ENCODE assay signal across 9 mouse cellular contexts in genomic region chr6:127404070-127404810, GRCm38 (mm10). TPM values are rescaled to one million over a fixed set of nuclear protein-coding genes. Genes with fewer than 3 reads are reported as not detected.
DNase-seq lines count a peak whose midpoint lies in the region; ATAC-seq and TF ChIP-seq lines count a peak whose summit lies in the region.
"Had no signal": no experiment of that assay in that cellular context is flagged by ENCODE, and none has a peak within 500 bp of the region (broad histone marks: within the 10 kb centered on the region; RNA-seq: fewer than 3 reads in every experiment).

No protein-coding gene starts in this region.

- no peaks in the 10 kb centered on the region for H3K9me3 ChIP-seq in kidney, postnatal 0 days (replicated peaks; ENCODE audit: low read length)
- no peaks in the 10 kb centered on the region for H3K9me3 ChIP-seq in stomach, postnatal 0 days (ENCODE audit: control insufficient read depth, low read length)

- H3K4me2 ChIP-seq in kidney, postnatal 0 days (ENCODE audit: low read length) = no peak overlapping the region
- H3K4me2 ChIP-seq in stomach, postnatal 0 days (replicated peaks; ENCODE audit: low read depth) = no peak overlapping the region

- H3K9ac ChIP-seq in kidney, postnatal 0 days (ENCODE audit: low read depth, low read length) = no peak overlapping the region
- H3K9ac ChIP-seq in stomach, postnatal 0 days (ENCODE audit: low read length) = no peak overlapping the region

- H3K27ac ChIP-seq in kidney, postnatal 0 days = no peak overlapping the region
- H3K27ac ChIP-seq in stomach, postnatal 0 days (replicated peaks) = no peak overlapping the region
- H3K27ac ChIP-seq: macrophage had no signal

- no peak for TF ChIP-seq CTCF in kidney, postnatal 0 days (IDR thresholded peaks at IDR 0.05; ENCODE audit: low read depth)
- no peak for TF ChIP-seq CTCF in stomach, postnatal 0 days (IDR thresholded peaks at IDR 0.05; ENCODE audit: low read depth)

- TF ChIP-seq EP300 in stomach, postnatal 0 days (optimal IDR thresholded peaks at IDR 0.05) = no peak

- H3K36me3 ChIP-seq in kidney, postnatal 0 days (ENCODE audit: insufficient read depth, low read length) = no peaks in the 10 kb centered on the region
- no peaks in the 10 kb centered on the region for H3K36me3 ChIP-seq in stomach, postnatal 0 days (ENCODE audit: control insufficient read depth, insufficient read depth, low read length)

- H3K27me3 ChIP-seq in kidney, postnatal 0 days (ENCODE audit: insufficient read depth, low read length) = no peaks in the 10 kb centered on the region
- H3K27me3 ChIP-seq in stomach, postnatal 0 days (ENCODE audit: control insufficient read depth, insufficient read depth, low read length) = no peaks in the 10 kb centered on the region

- peak; percentile 36 for DNase-seq in kidney, postnatal 0 days (ENCODE audit: low spot score)
- no peak for DNase-seq in kidney, postnatal 14 days
- DNase-seq in adrenal gland, postnatal 25 days = peak; percentile 71
- DNase-seq in lung, postnatal 4 days = peak; percentile 35 to 51
- peak; percentile 68 for DNase-seq in stomach, postnatal 0 days (ENCODE audit: low spot score)
- DNase-seq in gastrocnemius, postnatal 25 days = no peak

- peak; percentile 49; the same call in 1 of the 2 replicates for ATAC-seq in kidney, postnatal 0 days (replicated peaks; ENCODE audit: low FRiP score, low read depth)
- peak; percentile 71 for ATAC-seq in frontal cortex, adult (ENCODE audit: low TSS enrichment)
- ATAC-seq in stomach, postnatal 0 days (ENCODE audit: low FRiP score, low TSS enrichment) = peak; percentile 70
- no peak for ATAC-seq in megakaryocyte-erythroid progenitor cell, adult 5-6 weeks (replicated peaks; ENCODE audit: low FRiP score, low TSS enrichment, poor library complexity, severe bottlenecking)

- no peak overlapping the region for H3K4me3 ChIP-seq in kidney, postnatal 0 days (replicated peaks; ENCODE audit: low read depth, low read length)
- no peak overlapping the region for H3K4me3 ChIP-seq in stomach, postnatal 0 days (ENCODE audit: low read depth, low read length)

- 27% methylated on average over 13 of the region's 13 CpGs for WGBS in kidney, postnatal 0 days
- WGBS in stomach, postnatal 0 days = 22% methylated on average over 13 of the region's 13 CpGs

- no peaks in the 10 kb centered on the region for H3K4me1 ChIP-seq in kidney, postnatal 0 days (replicated peaks; ENCODE audit: insufficient read depth, low read length)
- no peaks in the 10 kb centered on the region; the same call in 1 of the 2 replicates for H3K4me1 ChIP-seq in stomach, postnatal 0 days (replicated peaks; ENCODE audit: control insufficient read depth, insufficient read depth)

RNA-seq across cellular contexts. Expression of gene Parp11, which starts 42.4 kb away (rescaled TPM):
- polyA plus RNA-seq in kidney, postnatal 0 days (2015; fragmentation: Nextera tagmentation; extraction: Ambion mirVana) = 15.1 and 16.1 TPM in 2 replicates
- 18.8 and 28.1 TPM in 2 replicates for total RNA-seq in adrenal gland, postnatal 25 days (2021)
- 7.7 and 8.1 TPM in 2 replicates for polyA plus RNA-seq in stomach, postnatal 0 days (2015; fragmentation: Nextera tagmentation; extraction: Ambion mirVana)
- 27.4 and 35.6 TPM in 2 replicates for total RNA-seq in megakaryocyte-erythroid progenitor cell, adult 5-6 weeks (2014; fragmentation: Nextera tagmentation)
- total RNA-seq in megakaryocyte-erythroid progenitor cell, adult 5-6 weeks (2017) = 15.2 and 20.3 TPM in 2 replicates
- total RNA-seq in gastrocnemius, postnatal 25 days (2021) = 1 to 10 TPM; 3.4 to 4.9 TPM

Comparison
In these comparisons a context has a peak if more than half of its experiments do, and no peak if none do; other contexts are left out.
1. DNase-seq: peak in kidney, postnatal 0 days (single experiment), adrenal gland, postnatal 25 days (single experiment), lung, postnatal 4 days (2 of 2) and stomach, postnatal 0 days (single experiment); none in kidney, postnatal 14 days (single experiment) and gastrocnemius, postnatal 25 days (single experiment).